Mouse (Mus musculus): ENCODE data around the gene Msi2. TPM values are rescaled to one million over a fixed set of nuclear protein-coding genes. Genes with fewer than 3 reads are reported as not detected.

Gene Msi2
- polyA plus RNA-seq, 1 experiment from 2014 or later: 33.1 TPM

GRCm38 (mm10) chr11:88716061-88716994, 2.0 kb downstream of the Msi2 start:
- under 1% methylated on average over 23 of the region's 23 CpGs for WGBS
- Histone ChIP-seq H3K4me3 (replicated peaks; ENCODE audit: low read depth, low read length) (peak overlapping the region; percentile 96), H3K27me3 (ENCODE audit: control insufficient read depth, insufficient read depth, low read length) (no peaks in the 10 kb centered on the region), H3K9me3 (ENCODE audit: control insufficient read depth, low read length) (no peaks in the 10 kb centered on the region), H3K4me1 (ENCODE audit: control insufficient read depth, insufficient read depth, low read length) (peaks cover 55% of the 10 kb centered on the region), H3K27ac (replicated peaks; ENCODE audit: low read depth, low read length) (peak overlapping the region; percentile 93), H3K4me2 (ENCODE audit: low read length) (peak overlapping the region; percentile 94), H3K9ac (replicated peaks; ENCODE audit: low read length) (peak overlapping the region; percentile 97), H3K36me3 (ENCODE audit: control insufficient read depth, insufficient read depth, low read length) (peaks cover 14% of the 10 kb centered on the region)
- ATAC-seq (ENCODE audit: low FRiP score, low TSS enrichment) (no peak), DNase-seq (peak; percentile 70)

GRCm38 (mm10) chr11:88715299-88715698, 3.0 kb downstream of the Msi2 start:
- Histone ChIP-seq H3K27me3 (ENCODE audit: control insufficient read depth, insufficient read depth, low read length) (no peaks in the 10 kb centered on the region), H3K4me2 (ENCODE audit: low read length) (peak overlapping the region; percentile 94), H3K4me1 (ENCODE audit: control insufficient read depth, insufficient read depth, low read length) (peaks cover 47% of the 10 kb centered on the region), H3K4me3 (replicated peaks; ENCODE audit: low read depth, low read length) (peak overlapping the region; percentile 96), H3K9ac (replicated peaks; ENCODE audit: low read length) (peak overlapping the region; percentile 97; the same call in 1 of the 2 replicates), H3K36me3 (ENCODE audit: control insufficient read depth, insufficient read depth, low read length) (peaks cover 24% of the 10 kb centered on the region), H3K9me3 (ENCODE audit: control insufficient read depth, low read length) (no peaks in the 10 kb centered on the region), H3K27ac (replicated peaks; ENCODE audit: low read depth, low read length) (peak overlapping the region; percentile 93; the same call in 1 of the 2 replicates)
- 20% methylated on average over 7 of the region's 7 CpGs for WGBS
- no peak for DNase-seq
- ATAC-seq (ENCODE audit: low FRiP score, low TSS enrichment): no peak

GRCm38 (mm10) chr11:88714127-88714526, 4.2 kb downstream of the Msi2 start:
- H3K27ac ChIP-seq (replicated peaks; ENCODE audit: low read depth, low read length): no peak overlapping the region
- ATAC-seq (ENCODE audit: low FRiP score, low TSS enrichment) (no peak), DNase-seq (no peak)
- peaks cover 48% of the 10 kb centered on the region for H3K4me1 ChIP-seq (ENCODE audit: control insufficient read depth, insufficient read depth, low read length)
- WGBS: 47% methylated on average over 7 of the region's 7 CpGs
- H3K27me3 ChIP-seq (ENCODE audit: control insufficient read depth, insufficient read depth, low read length): no peaks in the 10 kb centered on the region
- no peaks in the 10 kb centered on the region for H3K9me3 ChIP-seq (ENCODE audit: control insufficient read depth, low read length)
- H3K4me2 ChIP-seq (ENCODE audit: low read length): peak overlapping the region; percentile 94
- peaks cover 26% of the 10 kb centered on the region for H3K36me3 ChIP-seq (ENCODE audit: control insufficient read depth, insufficient read depth, low read length)
- peak overlapping the region; percentile 96 for H3K4me3 ChIP-seq (replicated peaks; ENCODE audit: low read depth, low read length)
- peak overlapping the region; percentile 21; the same call in 1 of the 2 replicates for H3K9ac ChIP-seq (replicated peaks; ENCODE audit: low read length)

DNA sequence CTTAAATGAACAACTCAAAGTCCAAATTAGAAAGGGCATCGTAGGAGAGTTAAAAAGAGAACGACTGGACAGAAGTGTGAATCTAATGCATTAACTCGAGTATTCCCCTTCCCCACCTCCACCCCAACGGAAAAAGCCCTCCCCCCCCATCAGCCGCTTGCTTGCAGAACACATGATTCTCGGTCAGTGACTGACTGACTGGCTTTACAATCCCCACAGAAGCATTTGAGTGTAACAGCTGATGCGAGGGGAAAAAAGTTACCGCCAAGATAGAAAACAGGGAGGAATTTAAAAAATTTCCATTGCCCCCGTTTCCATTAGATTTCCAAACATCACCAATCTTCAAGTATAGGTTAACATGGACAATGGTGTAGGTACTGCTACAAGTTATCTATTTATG, 4.8 kb downstream of the Msi2 start:
- Histone ChIP-seq H3K36me3 (ENCODE audit: control insufficient read depth, insufficient read depth, low read length) (peaks cover 28% of the 10 kb centered on the region), H3K27me3 (ENCODE audit: control insufficient read depth, insufficient read depth, low read length) (no peaks in the 10 kb centered on the region), H3K4me2 (ENCODE audit: low read length) (peak overlapping the region; percentile 94), H3K4me1 (ENCODE audit: control insufficient read depth, insufficient read depth, low read length) (peaks cover 51% of the 10 kb centered on the region), H3K9ac (replicated peaks; ENCODE audit: low read length) (peak overlapping the region; percentile 16; the same call in 1 of the 2 replicates), H3K9me3 (ENCODE audit: control insufficient read depth, low read length) (no peaks in the 10 kb centered on the region), H3K27ac (replicated peaks; ENCODE audit: low read depth, low read length) (no peak overlapping the region), H3K4me3 (replicated peaks; ENCODE audit: low read depth, low read length) (peak overlapping the region; percentile 22)
- 23% methylated on average over 9 of the region's 9 CpGs for WGBS
- no peak for ATAC-seq (ENCODE audit: low FRiP score, low TSS enrichment)
- DNase-seq: no peak

GRCm38 (mm10) chr11:88709876-88710614, 8.3 kb downstream of the Msi2 start:
- 62% methylated on average over 15 of the region's 15 CpGs for WGBS
- no peak overlapping the region for H3K4me3 ChIP-seq (replicated peaks; ENCODE audit: low read depth, low read length)
- no peak for DNase-seq
- no peak overlapping the region for H3K4me2 ChIP-seq (ENCODE audit: low read length)
- ATAC-seq (ENCODE audit: low FRiP score, low TSS enrichment): no peak
- peaks cover 55% of the 10 kb centered on the region for H3K36me3 ChIP-seq (ENCODE audit: control insufficient read depth, insufficient read depth, low read length)
- H3K9me3 ChIP-seq (ENCODE audit: control insufficient read depth, low read length): no peaks in the 10 kb centered on the region
- no peaks in the 10 kb centered on the region for H3K27me3 ChIP-seq (ENCODE audit: control insufficient read depth, insufficient read depth, low read length)
- H3K27ac ChIP-seq (replicated peaks; ENCODE audit: low read depth, low read length): no peak overlapping the region
- H3K9ac ChIP-seq (replicated peaks; ENCODE audit: low read length): no peak overlapping the region; the same call in 1 of the 2 replicates
- H3K4me1 ChIP-seq (ENCODE audit: control insufficient read depth, insufficient read depth, low read length): peaks cover 55% of the 10 kb centered on the region

GRCm38 (mm10) chr11:88707228-88707775, 11.0 kb downstream of the Msi2 start:
- peaks cover 56% of the 10 kb centered on the region for H3K36me3 ChIP-seq (ENCODE audit: control insufficient read depth, insufficient read depth, low read length)
- H3K9me3 ChIP-seq (ENCODE audit: control insufficient read depth, low read length): no peaks in the 10 kb centered on the region
- H3K4me3 ChIP-seq (replicated peaks; ENCODE audit: low read depth, low read length): no peak overlapping the region
- H3K4me2 ChIP-seq (ENCODE audit: low read length): no peak overlapping the region
- no peak overlapping the region for H3K27ac ChIP-seq (replicated peaks; ENCODE audit: low read depth, low read length)
- no peaks in the 10 kb centered on the region for H3K27me3 ChIP-seq (ENCODE audit: control insufficient read depth, insufficient read depth, low read length)
- DNase-seq (no peak), ATAC-seq (ENCODE audit: low FRiP score, low TSS enrichment) (no peak)
- peaks cover 54% of the 10 kb centered on the region for H3K4me1 ChIP-seq (ENCODE audit: control insufficient read depth, insufficient read depth, low read length)
- 63% methylated on average over 11 of the region's 11 CpGs for WGBS
- no peak overlapping the region for H3K9ac ChIP-seq (replicated peaks; ENCODE audit: low read length)

DNA sequence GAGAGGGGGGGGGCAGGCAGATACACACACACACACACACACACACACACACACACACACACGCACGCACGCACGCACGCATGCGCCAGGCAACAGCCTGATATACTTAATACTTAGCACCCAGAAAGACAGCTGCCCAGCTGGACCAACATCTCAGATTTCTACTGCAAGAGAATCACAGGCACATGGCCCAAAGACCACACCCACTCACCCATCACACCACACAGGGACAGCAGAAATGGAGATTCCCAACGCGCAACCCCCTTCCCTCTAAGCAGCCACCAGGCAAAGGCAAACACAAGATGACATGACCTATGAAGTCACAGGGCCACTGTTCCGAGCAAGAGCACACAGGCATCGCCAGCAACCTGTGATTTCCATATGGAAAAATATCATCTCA, 13.6 kb downstream of the Msi2 start:
- DNase-seq (no peak), ATAC-seq (ENCODE audit: low FRiP score, low TSS enrichment) (no peak)
- H3K9ac ChIP-seq (replicated peaks; ENCODE audit: low read length): no peak overlapping the region
- H3K36me3 ChIP-seq (ENCODE audit: control insufficient read depth, insufficient read depth, low read length): peaks cover 55% of the 10 kb centered on the region
- no peaks in the 10 kb centered on the region for H3K27me3 ChIP-seq (ENCODE audit: control insufficient read depth, insufficient read depth, low read length)
- peaks cover 65% of the 10 kb centered on the region for H3K4me1 ChIP-seq (ENCODE audit: control insufficient read depth, insufficient read depth, low read length)
- no peak overlapping the region for H3K4me2 ChIP-seq (ENCODE audit: low read length)
- H3K9me3 ChIP-seq (ENCODE audit: control insufficient read depth, low read length): no peaks in the 10 kb centered on the region
- no peak overlapping the region for H3K4me3 ChIP-seq (replicated peaks; ENCODE audit: low read depth, low read length)
- 80% methylated on average over 10 of the region's 10 CpGs for WGBS
- H3K27ac ChIP-seq (replicated peaks; ENCODE audit: low read depth, low read length): 0 out of 2 replicates have a peak overlapping the region, but pooled peaks have one; percentile 20

GRCm38 (mm10) chr11:88703220-88703619, 15.1 kb downstream of the Msi2 start:
- ATAC-seq (ENCODE audit: low FRiP score, low TSS enrichment) (no peak), DNase-seq (peak; percentile 58)
- Histone ChIP-seq H3K4me2 (ENCODE audit: low read length) (peak overlapping the region; percentile 8; the same call in 1 of the 2 replicates), H3K9ac (replicated peaks; ENCODE audit: low read length) (peak overlapping the region; percentile 26; the same call in 1 of the 2 replicates), H3K9me3 (ENCODE audit: control insufficient read depth, low read length) (no peaks in the 10 kb centered on the region), H3K27ac (replicated peaks; ENCODE audit: low read depth, low read length) (peak overlapping the region; percentile 73), H3K4me1 (ENCODE audit: control insufficient read depth, insufficient read depth, low read length) (peaks cover 55% of the 10 kb centered on the region), H3K4me3 (replicated peaks; ENCODE audit: low read depth, low read length) (no peak overlapping the region), H3K36me3 (ENCODE audit: control insufficient read depth, insufficient read depth, low read length) (peaks cover 53% of the 10 kb centered on the region), H3K27me3 (ENCODE audit: control insufficient read depth, insufficient read depth, low read length) (no peaks in the 10 kb centered on the region)
- WGBS: 4% methylated on average over 4 of the region's 4 CpGs
